Mouse (Mus musculus) gastrocnemius, postnatal 14 days (tissue): Measurements from ENCODE around the gene Sbno1. TPM values are rescaled to one million over a fixed set of nuclear protein-coding genes. Genes with fewer than 3 reads are reported as not detected.
"Not testable (repeated sequence)": the region's sequence is repeated elsewhere in the genome, so short reads cannot be mapped to it uniquely, and the experiment has no call there.

Experiments used
- DNase-seq: peaks from one replicate; pipeline ENCODE4 v3.0.0; 2021; ENCODE audit warnings: mixed read lengths
- intact Hi-C: fragments of 180-260 bp; cut with DNase I; formaldehyde crosslinking; loops from one replicate; pipeline ENCODE4 v1.15.1; 2025; ENCODE audit warnings: low total_unique reads
- total RNA-seq, 2 experiments: library from RNA; stranded (reverse); gene quantifications; 2 replicates each; pipeline ENCODE4 v1.2.3; 2021

Sbno1 gene
- total RNA-seq, 2 experiments from 2014 or later, result 32.4 to 35.6 TPM

- no peak for DNase-seq
- intact Hi-C loops, result no loop called here
These were observed 33.4 kb downstream of the Sbno1 start for GRCm38 (mm10) chr5:124392412-124392811.

GRCm38 (mm10) chr5:124387932-124388331 is 37.9 kb downstream of the Sbno1 start:
- intact Hi-C loops, result loop anchor here (10.0 kb wide), 1 partner anchor 253 kb away; no protein-coding TSS in a partner anchor
- no peak for DNase-seq

- no peak for DNase-seq
- intact Hi-C loops, result loop anchor here (10.0 kb wide), 1 partner anchor 245 kb away; no protein-coding TSS in a partner anchor
These were observed 45.7 kb downstream of the Sbno1 start for GRCm38 (mm10) chr5:124380121-124380520.

- intact Hi-C loops, result no loop called here
- no peak for DNase-seq
These were observed 48.7 kb downstream of the Sbno1 start for GRCm38 (mm10) chr5:124377149-124377548.

- intact Hi-C loops, result no loop called here
- DNase-seq, result no peak
These were observed 49.4 kb downstream of the Sbno1 start for GRCm38 (mm10) chr5:124376401-124376800.

GRCm38 (mm10) chr5:124374298-124374697 is 51.5 kb downstream of the Sbno1 start:
- no peak for DNase-seq
- intact Hi-C loops, result loop anchor here (5.0 kb wide), 1 partner anchor 38 kb away; no protein-coding TSS in a partner anchor

- intact Hi-C loops, result no loop called here
- no peak for DNase-seq
These were observed 59.1 kb downstream of the Sbno1 start for GRCm38 (mm10) chr5:124366721-124367120.

- no peak for DNase-seq
- intact Hi-C loops, result no loop called here
These were observed 60.0 kb downstream of the Sbno1 start for GRCm38 (mm10) chr5:124365754-124366153.

- intact Hi-C loops, result no loop called here
- no peak for DNase-seq
These were observed 61.5 kb downstream of the Sbno1 start for GRCm38 (mm10) chr5:124364173-124364918.

GRCm38 (mm10) chr5:124362982-124363381 is 62.8 kb downstream of the Sbno1 start, which contains the start of gene Cdk2ap1:
Cdk2ap1 (minus strand) TSS chr5:124363082.
- intact Hi-C loops, DNase-seq: not testable (repeated sequence)

- DNase-seq, result no peak
- intact Hi-C loops, result no loop called here
These were observed 66.2 kb downstream of the Sbno1 start for GRCm38 (mm10) chr5:124359641-124360040.

GRCm38 (mm10) chr5:124356695-124357094 is 69.1 kb downstream of the Sbno1 start:
- intact Hi-C loops, result no loop called here

GRCm38 (mm10) chr5:124355425-124355959 is 70.3 kb downstream of the Sbno1 start:
- intact Hi-C loops, result no loop called here
- no peak for DNase-seq

More at GRCm38 (mm10) chr5:124356695-124357094, 69.1 kb downstream of the Sbno1 start:
- DNase-seq, result no peak

GRCm38 (mm10) chr5:124354574-124355424 is 71.0 kb downstream of the Sbno1 start:
- intact Hi-C loops, result no loop called here
- peak; percentile 31 for DNase-seq

- peak; percentile 74 for DNase-seq
- intact Hi-C loops, result no loop called here
These were observed 71.9 kb downstream of the Sbno1 start for GRCm38 (mm10) chr5:124353726-124354547.

GRCm38 (mm10) chr5:124353011-124353725 is 72.6 kb downstream of the Sbno1 start:
- intact Hi-C loops, result no loop called here
- DNase-seq, result peak; percentile 41

- intact Hi-C loops, result no loop called here
- peak; percentile 86 for DNase-seq
These were observed 73.5 kb downstream of the Sbno1 start for GRCm38 (mm10) chr5:124352141-124352920.

GRCm38 (mm10) chr5:124351604-124352003 is 74.2 kb downstream of the Sbno1 start:
- no peak for DNase-seq
- intact Hi-C loops, result no loop called here
